Mouse (Mus musculus): ENCODE data around the gene Atrnl1. TPM values are rescaled to one million over a fixed set of nuclear protein-coding genes. Genes with fewer than 3 reads are reported as not detected.

Atrnl1 gene
- polyA plus RNA-seq, 1 experiment: 4.2 TPM

GRCm38 (mm10) chr19:57958726-57959125 lies 347.9 kb downstream of the Atrnl1 start:
- TF ChIP-seq POLR2A (IDR thresholded peaks at IDR 0.05; ENCODE audit: borderline replicate concordance, control insufficient read depth, low read depth, low read length): no peak
- no peak for TF ChIP-seq CTCF (IDR thresholded peaks at IDR 0.05; ENCODE audit: control insufficient read depth, insufficient read depth, low read length)
- Histone ChIP-seq H3K4me1 (ENCODE audit: control insufficient read depth, insufficient read depth, low read length) (no peaks in the 10 kb centered on the region), H3K27ac (ENCODE audit: control insufficient read depth, insufficient read depth, low read depth, low read length, poor library complexity) (no peak overlapping the region), H3K4me3 (replicated peaks; ENCODE audit: control insufficient read depth, low read depth, low read length) (no peak overlapping the region)
- WGBS: 83% methylated on average over 5 of the region's 5 CpGs

- Histone ChIP-seq H3K4me1 (ENCODE audit: control insufficient read depth, insufficient read depth, low read length) (no peaks in the 10 kb centered on the region), H3K27ac (ENCODE audit: control insufficient read depth, insufficient read depth, low read depth, low read length, poor library complexity) (no peak overlapping the region), H3K4me3 (replicated peaks; ENCODE audit: control insufficient read depth, low read depth, low read length) (no peak overlapping the region)
- no peak for TF ChIP-seq CTCF (IDR thresholded peaks at IDR 0.05; ENCODE audit: control insufficient read depth, insufficient read depth, low read length)
- TF ChIP-seq POLR2A (IDR thresholded peaks at IDR 0.05; ENCODE audit: borderline replicate concordance, control insufficient read depth, low read depth, low read length): no peak
- 82% methylated on average over 3 of the region's 3 CpGs for WGBS
Measured at GRCm38 (mm10) chr19:57961321-57961720, 350.5 kb downstream of the Atrnl1 start.

GRCm38 (mm10) chr19:57961738-57962640 lies 351.2 kb downstream of the Atrnl1 start:
- H3K4me3 ChIP-seq (replicated peaks; ENCODE audit: control insufficient read depth, low read depth, low read length): no peak overlapping the region
- no peak overlapping the region for H3K27ac ChIP-seq (ENCODE audit: control insufficient read depth, insufficient read depth, low read depth, low read length, poor library complexity)
- H3K4me1 ChIP-seq (ENCODE audit: control insufficient read depth, insufficient read depth, low read length): no peaks in the 10 kb centered on the region
- 84% methylated on average over 16 of the region's 16 CpGs for WGBS
- no peak for TF ChIP-seq CTCF (IDR thresholded peaks at IDR 0.05; ENCODE audit: control insufficient read depth, insufficient read depth, low read length)
- TF ChIP-seq POLR2A (IDR thresholded peaks at IDR 0.05; ENCODE audit: borderline replicate concordance, control insufficient read depth, low read depth, low read length): no peak

GRCm38 (mm10) chr19:57963874-57964273 lies 353.0 kb downstream of the Atrnl1 start:
- no peak overlapping the region for H3K4me3 ChIP-seq (replicated peaks; ENCODE audit: control insufficient read depth, low read depth, low read length)
- no peak for TF ChIP-seq POLR2A (IDR thresholded peaks at IDR 0.05; ENCODE audit: borderline replicate concordance, control insufficient read depth, low read depth, low read length)
- TF ChIP-seq CTCF (IDR thresholded peaks at IDR 0.05; ENCODE audit: control insufficient read depth, insufficient read depth, low read length): no peak
- WGBS: 87% methylated on average over 6 of the region's 6 CpGs
- no peak overlapping the region for H3K27ac ChIP-seq (ENCODE audit: control insufficient read depth, insufficient read depth, low read depth, low read length, poor library complexity)
- no peaks in the 10 kb centered on the region for H3K4me1 ChIP-seq (ENCODE audit: control insufficient read depth, insufficient read depth, low read length)

GRCm38 (mm10) chr19:57969766-57970165 lies 358.9 kb downstream of the Atrnl1 start:
- TF ChIP-seq CTCF (IDR thresholded peaks at IDR 0.05; ENCODE audit: control insufficient read depth, insufficient read depth, low read length) (no peak), POLR2A (IDR thresholded peaks at IDR 0.05; ENCODE audit: borderline replicate concordance, control insufficient read depth, low read depth, low read length) (no peak)
- H3K4me1 ChIP-seq (ENCODE audit: control insufficient read depth, insufficient read depth, low read length): no peaks in the 10 kb centered on the region
- whole genome bisulfite sequencing: 80% methylated on average over 7 of the region's 7 CpGs
- H3K4me3 ChIP-seq (replicated peaks; ENCODE audit: control insufficient read depth, low read depth, low read length): no peak overlapping the region
- no peak overlapping the region for H3K27ac ChIP-seq (ENCODE audit: control insufficient read depth, insufficient read depth, low read depth, low read length, poor library complexity)

- no peak for TF ChIP-seq POLR2A (IDR thresholded peaks at IDR 0.05; ENCODE audit: borderline replicate concordance, control insufficient read depth, low read depth, low read length)
- no peak for TF ChIP-seq CTCF (IDR thresholded peaks at IDR 0.05; ENCODE audit: control insufficient read depth, insufficient read depth, low read length)
- WGBS: 59% methylated on average over 13 of the region's 13 CpGs
- no peak overlapping the region for H3K27ac ChIP-seq (ENCODE audit: control insufficient read depth, insufficient read depth, low read depth, low read length, poor library complexity)
- H3K4me1 ChIP-seq (ENCODE audit: control insufficient read depth, insufficient read depth, low read length): no peaks in the 10 kb centered on the region
- H3K4me3 ChIP-seq (replicated peaks; ENCODE audit: control insufficient read depth, low read depth, low read length): no peak overlapping the region
Measured at GRCm38 (mm10) chr19:57970342-57970895, 359.6 kb downstream of the Atrnl1 start.

GRCm38 (mm10) chr19:57975201-57975600 lies 364.4 kb downstream of the Atrnl1 start:
- Histone ChIP-seq H3K27ac (ENCODE audit: control insufficient read depth, insufficient read depth, low read depth, low read length, poor library complexity) (no peak overlapping the region), H3K4me1 (ENCODE audit: control insufficient read depth, insufficient read depth, low read length) (no peaks in the 10 kb centered on the region), H3K4me3 (replicated peaks; ENCODE audit: control insufficient read depth, low read depth, low read length) (no peak overlapping the region)
- WGBS: 84% methylated on average over 6 of the region's 6 CpGs
- TF ChIP-seq CTCF (IDR thresholded peaks at IDR 0.05; ENCODE audit: control insufficient read depth, insufficient read depth, low read length) (no peak), POLR2A (IDR thresholded peaks at IDR 0.05; ENCODE audit: borderline replicate concordance, control insufficient read depth, low read depth, low read length) (no peak)

Data from bone marrow, adult 2 months (tissue).